Mouse (Mus musculus): Measurements from ENCODE around the gene Brinp3.
"Not testable (repeated sequence)": the region's sequence is repeated elsewhere in the genome, so short reads cannot be mapped to it uniquely, and the experiment has no call there.

The Brinp3 gene

GRCm38 (mm10) chr1:146494681-146495331 is at the start of gene Brinp3:
Gene Brinp3, plus strand, starts transcription at chr1:146494760.
- DNase-seq (ENCODE audit: inconsistent age in 2 of 2, low spot score in 1 of 2): peak; percentile 2 to 37

GRCm38 (mm10) chr1:146494221-146494620 is 339 bp upstream of the Brinp3 start:
- no peak for DNase-seq (ENCODE audit: inconsistent age in 2 of 2, low spot score in 1 of 2)

- DNase-seq (ENCODE audit: inconsistent age in 2 of 2, low spot score in 1 of 2): peak in 1 of 2 experiments; percentile 17
Measured at GRCm38 (mm10) chr1:146495386-146495785, 826 bp downstream of the Brinp3 start.

- DNase-seq (ENCODE audit: inconsistent age in 2 of 2, low spot score in 1 of 2): peak; percentile 3 to 44
Measured at GRCm38 (mm10) chr1:146497381-146498081, 3.0 kb downstream of the Brinp3 start.

GRCm38 (mm10) chr1:146498085-146498779 is 3.7 kb downstream of the Brinp3 start:
- peak in 1 of 2 experiments; percentile 23 for DNase-seq (ENCODE audit: inconsistent age in 2 of 2, low spot score in 1 of 2)

GRCm38 (mm10) chr1:146498780-146499114 is 4.2 kb downstream of the Brinp3 start:
- no peak for DNase-seq (ENCODE audit: inconsistent age in 2 of 2, low spot score in 1 of 2)

- peak in 1 of 2 experiments; percentile 15 for DNase-seq (ENCODE audit: inconsistent age in 2 of 2, low spot score in 1 of 2)
Measured at GRCm38 (mm10) chr1:146515377-146515776, 20.8 kb downstream of the Brinp3 start.

GRCm38 (mm10) chr1:146523727-146524573 is 29.4 kb downstream of the Brinp3 start:
- no peak for DNase-seq (ENCODE audit: inconsistent age in 2 of 2, low spot score in 1 of 2)

- no peak for DNase-seq (ENCODE audit: inconsistent age in 2 of 2, low spot score in 1 of 2)
Measured at GRCm38 (mm10) chr1:146528572-146528971, 34.0 kb downstream of the Brinp3 start.

- DNase-seq (ENCODE audit: inconsistent age in 2 of 2, low spot score in 1 of 2): no peak
Measured at GRCm38 (mm10) chr1:146546847-146547428, 52.4 kb downstream of the Brinp3 start.

- no peak for DNase-seq (ENCODE audit: inconsistent age in 2 of 2, low spot score in 1 of 2)
Measured at GRCm38 (mm10) chr1:146556982-146557381, 62.4 kb downstream of the Brinp3 start.

- no peak for DNase-seq (ENCODE audit: inconsistent age in 2 of 2, low spot score in 1 of 2)
Measured at GRCm38 (mm10) chr1:146562144-146562543, 67.6 kb downstream of the Brinp3 start.

GRCm38 (mm10) chr1:146584181-146584580 is 89.6 kb downstream of the Brinp3 start:
- DNase-seq (ENCODE audit: inconsistent age in 2 of 2, low spot score in 1 of 2): no peak

- DNase-seq (ENCODE audit: inconsistent age in 2 of 2, low spot score in 1 of 2): peak in 1 of 2 experiments; percentile 10
Measured at GRCm38 (mm10) chr1:146632895-146633294, 138.3 kb downstream of the Brinp3 start.

- DNase-seq (ENCODE audit: inconsistent age in 2 of 2, low spot score in 1 of 2): no peak
Measured at GRCm38 (mm10) chr1:146657214-146657613, 162.7 kb downstream of the Brinp3 start.

GRCm38 (mm10) chr1:146700724-146701123 is 206.2 kb downstream of the Brinp3 start:
- no peak for DNase-seq (ENCODE audit: inconsistent age in 2 of 2, low spot score in 1 of 2)

GRCm38 (mm10) chr1:146719556-146719955 is 225.0 kb downstream of the Brinp3 start:
- no peak for DNase-seq (ENCODE audit: inconsistent age in 2 of 2, low spot score in 1 of 2)

- DNase-seq (ENCODE audit: inconsistent age in 2 of 2, low spot score in 1 of 2): not testable (repeated sequence)
Measured at GRCm38 (mm10) chr1:146724784-146725513, 230.4 kb downstream of the Brinp3 start.

- DNase-seq (ENCODE audit: inconsistent age in 2 of 2, low spot score in 1 of 2): no peak
Measured at GRCm38 (mm10) chr1:146751066-146751465, 256.5 kb downstream of the Brinp3 start.

- no peak for DNase-seq (ENCODE audit: inconsistent age in 2 of 2, low spot score in 1 of 2)
Measured at GRCm38 (mm10) chr1:146783259-146783658, 288.7 kb downstream of the Brinp3 start.

Measured in adrenal gland, adult (tissue).